Mouse (Mus musculus) myocyte (in vitro differentiated cells): ENCODE measurements around the gene Nms.

Experiments used
- CEBPB ChIP-seq: IDR thresholded peaks from 2 replicates; pipeline ENCODE4 v1.6.1; 2011; ENCODE audit warnings: mild to moderate bottlenecking, moderate library complexity; ENCODE audit not compliant: poor library complexity, insufficient read depth, severe bottlenecking
- E2F4 ChIP-seq: IDR thresholded peaks from one replicate; pipeline ENCODE4 v1.6.1; 2011; ENCODE audit warnings: mild to moderate bottlenecking, control low read depth, moderate library complexity; ENCODE audit not compliant: insufficient read depth
- MAX ChIP-seq: IDR thresholded peaks from one replicate; pipeline ENCODE4 v1.6.1; 2011; ENCODE audit warnings: low read depth, mild to moderate bottlenecking, control low read depth
- MYOG ChIP-seq, 3 experiments: IDR thresholded peaks; one replicate each; pipeline ENCODE4 v1.6.1; 2011; ENCODE audit warnings: control low read depth in 2 of 3, low read depth in 2 of 3, mild to moderate bottlenecking in 2 of 3; ENCODE audit not compliant: insufficient read length in 2 of 3, control insufficient read depth in 1 of 3, insufficient read depth in 1 of 3
- POLR2A ChIP-seq: IDR thresholded peaks from one replicate; pipeline ENCODE4 v1.6.1; 2011; ENCODE audit warnings: low read depth, mild to moderate bottlenecking, control low read depth, moderate library complexity; ENCODE audit not compliant: insufficient read length
- POLR2AphosphoS2 ChIP-seq: IDR thresholded peaks from one replicate; pipeline ENCODE4 v1.6.1; 2011; ENCODE audit warnings: low read depth, control low read depth; ENCODE audit not compliant: insufficient read length
- REST ChIP-seq: IDR thresholded peaks from one replicate; pipeline ENCODE4 v1.6.1; 2011; ENCODE audit warnings: mild to moderate bottlenecking, control low read depth, moderate library complexity; ENCODE audit not compliant: insufficient read depth, insufficient read length
- SRF ChIP-seq: IDR thresholded peaks from one replicate; pipeline ENCODE4 v1.6.1; 2011; ENCODE audit warnings: low read depth; ENCODE audit not compliant: control insufficient read depth, insufficient read length
- TCF12 ChIP-seq: IDR thresholded peaks from one replicate; pipeline ENCODE4 v1.6.1; 2011; ENCODE audit warnings: mild to moderate bottlenecking, control low read depth; ENCODE audit not compliant: poor library complexity, insufficient read depth, severe bottlenecking
- TCF3 ChIP-seq: IDR thresholded peaks from one replicate; pipeline ENCODE4 v1.6.1; 2011; ENCODE audit warnings: low read depth, control low read depth; ENCODE audit not compliant: insufficient read length
- USF1 ChIP-seq: IDR thresholded peaks from one replicate; pipeline ENCODE4 v1.6.1; 2011; ENCODE audit warnings: low read depth, mild to moderate bottlenecking, control low read depth, moderate library complexity

DNA sequence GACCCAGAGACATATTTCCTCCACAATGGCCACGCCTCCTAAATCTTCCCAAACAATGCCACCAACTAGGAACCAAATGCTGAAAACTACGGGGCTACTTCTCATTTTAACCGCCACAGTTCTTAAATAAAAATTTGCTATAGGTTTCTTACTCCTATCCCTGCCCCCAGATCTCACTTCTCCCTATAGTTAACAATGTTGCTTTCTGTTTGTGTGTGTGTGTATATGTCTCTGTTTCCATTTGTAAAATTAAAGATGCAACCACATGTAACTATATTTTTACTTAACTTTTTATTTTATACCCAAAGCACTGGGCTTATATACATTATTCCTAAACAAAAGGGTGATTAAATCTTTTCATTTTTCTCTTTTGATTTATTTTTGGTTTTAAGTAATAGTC is 46.4 kb downstream of the Nms start, which contains the start of gene Pdcl3:
- TF ChIP-seq POLR2AphosphoS2 (no peak), USF1 (no peak), MAX (no peak), E2F4 (no peak), POLR2A (no peak), REST (no peak), MYOG (IDR thresholded peaks at IDR 0.05; ENCODE audit: control insufficient read depth in 1 of 3, insufficient read depth in 1 of 3, insufficient read length in 2 of 3, low read depth in 2 of 3) (no peak), TCF12 (no peak), TCF3 (no peak), CEBPB (no peak), SRF (no peak)
